Mouse (Mus musculus): Measurements from ENCODE around the gene Gm13757.
"Not testable (repeated sequence)": the region's sequence is repeated elsewhere in the genome, so short reads cannot be mapped to it uniquely, and the experiment has no call there.

Gm13757 gene

GRCm38 (mm10) chr2:88449031-88449430, at the start of gene Gm13757:
Gene Gm13757 (minus strand): TSS chr2:88449131.
- DNase-seq = no peak

- no peak for DNase-seq
Measured at GRCm38 (mm10) chr2:88493020-88493419, 44.1 kb upstream of the Gm13757 start, which contains the start of gene Olfr1185-ps1. Gene Olfr1185-ps1 (plus strand): TSS chr2:88493320.

GRCm38 (mm10) chr2:88483298-88483697, 34.4 kb upstream of the Gm13757 start, which contains the start of gene Olfr1184:
Gene Olfr1184 (plus strand): TSS chr2:88483598.
- DNase-seq = no peak

- DNase-seq = not testable (repeated sequence)
Measured at GRCm38 (mm10) chr2:88454567-88454966, 5.6 kb upstream of the Gm13757 start, which contains the start of gene Olfr1183. Gene Olfr1183 (plus strand): TSS chr2:88454867.

- no peak for DNase-seq
Measured at GRCm38 (mm10) chr2:88426071-88426470, 22.9 kb downstream of the Gm13757 start, which contains the start of gene Olfr1181. Gene Olfr1181 (minus strand): TSS chr2:88426171.

- DNase-seq = no peak
Measured at GRCm38 (mm10) chr2:88419051-88419450, 29.9 kb downstream of the Gm13757 start, which contains the start of gene Olfr1180. Gene Olfr1180 (minus strand): TSS chr2:88419151.

GRCm38 (mm10) chr2:88406353-88406752, 42.6 kb downstream of the Gm13757 start, which contains the start of gene Olfr1179:
Gene Olfr1179 (minus strand): TSS chr2:88406453.
- no peak for DNase-seq

Data from thymus, postnatal 14 days (tissue).